Comparison of ENCODE assay signal across 23 mouse cellular contexts in the genomic region with DNA sequence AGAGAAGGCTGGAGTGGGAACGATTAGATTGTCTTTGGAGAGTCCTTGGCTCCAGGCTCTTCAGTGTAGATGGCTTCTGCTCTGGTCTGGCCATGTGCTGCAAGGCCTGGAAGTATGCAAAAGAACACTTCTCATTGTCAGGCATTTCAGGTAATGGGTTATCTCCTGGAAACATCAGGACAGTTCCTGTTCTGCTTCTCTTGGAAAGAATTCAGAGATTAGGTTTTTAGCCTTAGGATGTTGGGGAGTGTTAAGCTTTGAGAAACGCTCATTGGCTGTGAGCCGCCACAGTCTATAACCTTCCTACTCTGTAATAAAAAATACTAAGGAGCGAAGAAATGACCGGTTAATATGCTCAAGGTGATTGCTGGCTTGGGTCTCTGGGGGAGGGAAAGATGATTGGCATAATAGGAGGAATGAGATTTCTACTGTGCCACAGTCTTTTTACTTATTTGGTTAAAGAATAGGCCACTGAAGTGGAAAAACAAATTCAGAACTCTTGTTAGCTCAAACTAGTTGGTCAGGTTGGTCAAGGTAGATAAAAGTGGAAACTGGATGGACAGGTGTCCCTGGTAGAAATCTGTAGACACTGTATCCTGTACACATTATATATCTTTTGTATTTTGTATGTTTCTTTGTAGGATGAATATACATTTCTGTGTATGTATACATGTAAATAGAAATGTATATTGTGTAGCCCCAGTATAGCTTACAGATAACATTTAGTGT. TPM values are rescaled to one million over a fixed set of nuclear protein-coding genes. Genes with fewer than 3 reads are reported as not detected.
DNase-seq lines count a peak whose midpoint lies in the region; ATAC-seq and TF ChIP-seq lines count a peak whose summit lies in the region.
"Had no signal": no experiment of that assay in that cellular context is flagged by ENCODE, and none has a peak within 500 bp of the region (broad histone marks: within the 10 kb centered on the region; RNA-seq: fewer than 3 reads in every experiment).

No protein-coding gene starts in this region.

- no peak for DNase-seq in kidney, adult 2 months
- no peak for DNase-seq in kidney, adult 8-10 months
- DNase-seq in lung, postnatal 4 days, result no peak
- peak; percentile 34 for DNase-seq in ZHBTc4 (ENCODE audit: low read depth, low spot score)
- DNase-seq: adrenal gland, postnatal 10 days; B cell, adult 2 months; cerebellum, adult 2 months; cerebellum, postnatal 25 days; gastrocnemius, postnatal 10 days; heart, postnatal 36 days; lung, embryonic 14.5 days; midbrain, embryonic 14.5 days; thymus, postnatal 14 days had no signal

- 0 out of 2 replicates have a peak, but pooled peaks cover 3% of the 10 kb centered on the region for H3K4me1 ChIP-seq in kidney, adult 2 months (ENCODE audit: control insufficient read depth, insufficient read depth, low read length)
- H3K4me1 ChIP-seq in lung, embryonic 16.5 days (replicated peaks; ENCODE audit: control insufficient read depth, insufficient read depth, low read length), result peaks cover 10% of the 10 kb centered on the region
- H3K4me1 ChIP-seq in hindbrain, embryonic 13.5 days (replicated peaks), result peaks cover 13% of the 10 kb centered on the region; the same call in 1 of the 2 replicates
- H3K4me1 ChIP-seq: intestine, embryonic 15.5 days had no signal

- peak overlapping the region; percentile 45 for H3K27ac ChIP-seq in kidney, adult 2 months (ENCODE audit: insufficient read depth, low read depth, low read length)
- H3K27ac ChIP-seq in lung, embryonic 16.5 days (ENCODE audit: low read length), result peak overlapping the region; percentile 9; the same call in 1 of the 2 replicates
- H3K27ac ChIP-seq in hindbrain, embryonic 13.5 days, result no peak overlapping the region
- H3K27ac ChIP-seq: intestine, embryonic 15.5 days; limb, embryonic 12.5 days had no signal

- H3K9me3 ChIP-seq in lung, embryonic 16.5 days (ENCODE audit: control insufficient read depth, low read length), result no peaks in the 10 kb centered on the region
- H3K9me3 ChIP-seq in hindbrain, embryonic 13.5 days, result no peaks in the 10 kb centered on the region
- H3K9me3 ChIP-seq: intestine, embryonic 15.5 days; limb, embryonic 12.5 days had no signal

- no peak overlapping the region for H3K4me3 ChIP-seq in kidney, adult 2 months (ENCODE audit: insufficient read depth, low read depth, low read length)
- H3K4me3 ChIP-seq in lung, embryonic 16.5 days (ENCODE audit: low read length), result no peak overlapping the region
- no peak overlapping the region for H3K4me3 ChIP-seq in hindbrain, embryonic 13.5 days
- H3K4me3 ChIP-seq: intestine, embryonic 15.5 days; limb, embryonic 12.5 days had no signal

- no peak for TF ChIP-seq CTCF in kidney, adult 2 months (conservative IDR thresholded peaks at IDR 0.05; ENCODE audit: insufficient read depth, insufficient read length, low read depth, low read length)

- no peaks in the 10 kb centered on the region for H3K27me3 ChIP-seq in kidney, adult 2 months (replicated peaks; ENCODE audit: control insufficient read depth, insufficient read depth, low read length)
- no peaks in the 10 kb centered on the region for H3K27me3 ChIP-seq in lung, embryonic 16.5 days (ENCODE audit: control insufficient read depth, insufficient read depth, low read depth, low read length)
- H3K27me3 ChIP-seq in hindbrain, embryonic 13.5 days, result no peaks in the 10 kb centered on the region
- H3K27me3 ChIP-seq: CH12.LX; intestine, embryonic 15.5 days; limb, embryonic 12.5 days had no signal

- H3K36me3 ChIP-seq in kidney, adult 2 months (ENCODE audit: control insufficient read depth, insufficient read depth, low read length), result no peaks in the 10 kb centered on the region
- no peaks in the 10 kb centered on the region for H3K36me3 ChIP-seq in lung, embryonic 16.5 days (ENCODE audit: control insufficient read depth, insufficient read depth, low read length)
- H3K36me3 ChIP-seq in hindbrain, embryonic 13.5 days, result no peaks in the 10 kb centered on the region
- H3K36me3 ChIP-seq: intestine, embryonic 15.5 days; limb, embryonic 12.5 days had no signal

- no peak for ATAC-seq in lung, embryonic 16.5 days (ENCODE audit: low read depth)
- ATAC-seq in megakaryocyte progenitor cell, adult 5-6 weeks (replicated peaks; ENCODE audit: poor library complexity), result 0 out of 2 replicates have a peak, but pooled peaks have one; percentile 14
- no peak for ATAC-seq in hindbrain, embryonic 13.5 days (ENCODE audit: low FRiP score)
- ATAC-seq: forebrain, embryonic 14.5 days; hindbrain, embryonic 16.5 days; intestine, embryonic 15.5 days had no signal

- no peak overlapping the region for H3K9ac ChIP-seq in lung, embryonic 16.5 days (ENCODE audit: low read length)
- H3K9ac ChIP-seq in hindbrain, embryonic 13.5 days, result no peak overlapping the region
- H3K9ac ChIP-seq: intestine, embryonic 15.5 days; limb, embryonic 12.5 days; lung, embryonic 14.5 days had no signal

- WGBS in kidney, adult 2 months, result 64% methylated on average over 5 of the region's 5 CpGs
- WGBS in lung, embryonic 16.5 days, result 82% methylated on average over 5 of the region's 5 CpGs
- 92% methylated on average over 5 of the region's 5 CpGs for whole genome bisulfite sequencing in hindbrain, embryonic 13.5 days

- no peak overlapping the region for H3K4me2 ChIP-seq in lung, embryonic 16.5 days (ENCODE audit: low read depth, low read length)
- no peak overlapping the region for H3K4me2 ChIP-seq in hindbrain, embryonic 13.5 days
- H3K4me2 ChIP-seq: intestine, embryonic 15.5 days; limb, embryonic 12.5 days; liver, embryonic 11.5 days; lung, embryonic 14.5 days had no signal

- no peak for TF ChIP-seq POLR2A in kidney, adult 2 months (IDR thresholded peaks at IDR 0.05; ENCODE audit: low read depth, low read length)

RNA-seq across cellular contexts. Expression of a gene that starts 21.8 kb away (rescaled TPM):
- polyA plus RNA-seq in kidney, adult 2 months (2012; rRNA removed), result 5.1 and 6.1 TPM in 2 replicates
- 16.4 and 22.1 TPM in 2 replicates for polyA plus RNA-seq in lung, embryonic 16.5 days (2015; fragmentation: Nextera tagmentation; extraction: Ambion mirVana)
- 25.0 and 29.9 TPM in 2 replicates for total RNA-seq in megakaryocyte progenitor cell, adult 5-6 weeks (2015)
- 17.7 and 24.5 TPM in 2 replicates for total RNA-seq in megakaryocyte progenitor cell, adult 5-6 weeks (2017)
- polyA plus RNA-seq in hindbrain, embryonic 13.5 days (2015; fragmentation: Nextera tagmentation; extraction: Ambion mirVana), result 49.7 and 50.7 TPM in 2 replicates
- total RNA-seq: CH12.LX, MEL had no signal
